Mouse (Mus musculus): ENCODE data around the gene Zbtb39. TPM values are rescaled to one million over a fixed set of nuclear protein-coding genes. Genes with fewer than 3 reads are reported as not detected.
A peak's percentile ranks its signal among the peaks of the same experiment; 100 is the strongest.

Zbtb39 gene
- 5.2 and 5.3 TPM in 2 replicates for polyA plus RNA-seq (2016; fragmentation: Nextera tagmentation; extraction: Ambion mirVana)

DNA sequence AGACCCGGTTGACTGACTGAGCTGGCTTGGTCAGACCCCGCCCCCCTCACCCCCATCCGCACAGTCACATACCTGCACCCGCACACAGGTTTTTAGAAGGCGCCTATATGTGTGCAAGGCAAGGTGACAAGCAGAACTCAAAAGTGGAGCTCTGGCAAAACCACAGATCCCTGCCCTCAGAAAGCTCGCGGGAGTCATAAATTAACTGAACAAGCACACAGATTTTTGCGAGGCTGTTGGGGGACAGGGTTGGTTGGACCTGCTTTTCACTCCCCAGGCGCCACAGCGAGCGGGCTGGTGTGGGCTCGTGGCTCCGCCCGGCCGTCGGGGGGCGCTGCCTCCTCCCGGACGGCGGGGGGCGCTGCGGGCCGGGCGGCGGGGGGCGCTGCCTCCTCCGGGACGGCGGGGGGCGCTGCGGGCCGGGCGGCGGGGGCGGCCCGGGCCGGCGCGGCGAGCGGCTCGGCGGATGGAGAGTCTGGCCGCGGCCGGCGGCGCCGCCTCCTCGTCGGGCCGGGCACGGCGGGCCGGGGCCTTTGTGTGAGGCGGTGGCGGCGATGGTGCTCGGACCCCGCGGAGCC lies at the start of gene Zbtb39:
Gene Zbtb39 (plus strand): TSS at position 456 of the 578 bp plus-strand sequence.
- H3K9me3 ChIP-seq (replicated peaks), result no peaks in the 10 kb centered on the region
- 2% methylated on average over 37 of the region's 61 CpGs for WGBS
- peak within 1 kb of the TSS; percentile 65 for H3K4me2 ChIP-seq (replicated peaks)
- peaks cover 30% of the 10 kb centered on the region for H3K36me3 ChIP-seq
- ATAC-seq (ENCODE audit: low FRiP score), result peak; percentile 82
- H3K9ac ChIP-seq, result peak within 1 kb of the TSS; percentile 90
- H3K4me1 ChIP-seq, result peaks cover 14% of the 10 kb centered on the region
- H3K27me3 ChIP-seq, result no peaks in the 10 kb centered on the region
- peak within 1 kb of the TSS; percentile 87 for H3K4me3 ChIP-seq
- H3K27ac ChIP-seq, result peak within 1 kb of the TSS; percentile 72

DNA sequence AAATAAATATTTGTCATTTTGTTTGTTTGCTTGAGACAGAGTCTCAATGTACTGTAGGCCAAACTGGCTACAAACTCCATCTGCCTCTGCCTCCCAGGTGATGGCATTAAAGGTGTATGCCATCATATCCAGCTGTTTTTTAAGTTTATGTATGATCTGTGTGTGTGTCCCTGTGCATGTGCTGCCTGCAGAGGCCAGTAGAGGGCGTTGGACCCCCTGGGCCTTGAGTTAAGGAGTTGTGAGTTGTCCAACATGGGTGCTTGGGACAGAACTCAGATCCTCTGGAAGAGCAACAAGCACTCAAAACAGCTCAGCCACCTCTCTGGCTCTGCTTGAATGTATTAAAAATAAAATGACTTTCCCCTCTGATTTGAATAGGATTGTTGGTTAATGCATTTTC lies 48.3 kb upstream of the Zbtb39 start:
- Histone ChIP-seq H3K36me3 (peaks cover 30% of the 10 kb centered on the region), H3K4me1 (no peaks in the 10 kb centered on the region), H3K4me3 (no peak overlapping the region), H3K9ac (no peak overlapping the region), H3K4me2 (replicated peaks) (no peak overlapping the region), H3K27ac (no peak overlapping the region), H3K27me3 (no peaks in the 10 kb centered on the region), H3K9me3 (replicated peaks) (no peaks in the 10 kb centered on the region)
- no peak for ATAC-seq (ENCODE audit: low FRiP score)
- WGBS, result 22% methylated on average over 1 of the region's 1 CpGs

DNA sequence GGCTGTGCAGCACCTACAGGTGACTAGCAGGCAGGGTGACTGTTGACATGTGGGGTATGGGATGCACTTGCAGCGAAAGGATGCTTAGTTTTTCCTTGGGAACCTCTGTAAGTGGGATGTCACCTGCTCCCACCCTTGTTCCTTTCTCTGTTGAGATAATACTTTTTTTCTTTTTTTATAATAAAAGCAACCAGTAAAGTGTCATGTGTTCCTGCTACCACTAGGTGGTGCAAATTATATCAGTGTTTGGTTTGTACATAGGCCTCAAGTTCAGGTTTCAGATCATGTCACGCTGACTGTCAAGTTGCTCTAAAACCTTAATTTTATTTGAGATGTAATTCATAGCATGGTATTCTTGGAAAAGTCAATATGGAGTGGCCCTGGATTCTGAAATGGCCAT lies 44.7 kb upstream of the Zbtb39 start:
- WGBS, result 68% methylated on average over 2 of the region's 2 CpGs
- Histone ChIP-seq H3K27ac (no peak overlapping the region), H3K9ac (no peak overlapping the region), H3K4me2 (replicated peaks) (no peak overlapping the region), H3K4me3 (no peak overlapping the region), H3K36me3 (peaks cover 46% of the 10 kb centered on the region), H3K9me3 (replicated peaks) (no peaks in the 10 kb centered on the region), H3K27me3 (no peaks in the 10 kb centered on the region), H3K4me1 (no peaks in the 10 kb centered on the region)
- ATAC-seq (ENCODE audit: low FRiP score), result no peak

DNA sequence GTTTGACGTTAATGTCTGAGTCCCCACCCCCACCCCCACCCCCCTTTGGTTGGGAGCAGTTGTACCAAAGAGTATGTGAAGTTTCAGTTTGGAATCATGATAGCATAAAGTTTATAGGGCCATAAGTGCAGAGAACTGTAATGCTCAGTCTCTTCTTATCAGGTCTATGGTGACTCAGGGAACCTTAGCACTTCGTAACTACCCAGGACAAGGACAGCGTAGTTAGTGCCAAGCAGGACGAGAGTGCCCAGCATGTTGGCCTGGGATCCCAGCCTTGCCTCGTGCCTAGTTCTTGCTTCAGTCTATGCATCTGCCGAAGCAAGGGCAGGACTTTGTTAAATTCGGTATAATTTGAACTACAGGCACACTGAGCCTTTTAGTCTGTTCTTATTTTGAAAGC lies 43.6 kb upstream of the Zbtb39 start:
- H3K9me3 ChIP-seq (replicated peaks), result no peaks in the 10 kb centered on the region
- no peak overlapping the region for H3K4me2 ChIP-seq (replicated peaks)
- no peak overlapping the region for H3K27ac ChIP-seq
- H3K4me1 ChIP-seq, result no peaks in the 10 kb centered on the region
- WGBS, result 95% methylated on average over 7 of the region's 7 CpGs
- no peaks in the 10 kb centered on the region for H3K27me3 ChIP-seq
- no peak overlapping the region for H3K4me3 ChIP-seq
- H3K9ac ChIP-seq, result no peak overlapping the region
- H3K36me3 ChIP-seq, result peaks cover 43% of the 10 kb centered on the region
- no peak for ATAC-seq (ENCODE audit: low FRiP score)

DNA sequence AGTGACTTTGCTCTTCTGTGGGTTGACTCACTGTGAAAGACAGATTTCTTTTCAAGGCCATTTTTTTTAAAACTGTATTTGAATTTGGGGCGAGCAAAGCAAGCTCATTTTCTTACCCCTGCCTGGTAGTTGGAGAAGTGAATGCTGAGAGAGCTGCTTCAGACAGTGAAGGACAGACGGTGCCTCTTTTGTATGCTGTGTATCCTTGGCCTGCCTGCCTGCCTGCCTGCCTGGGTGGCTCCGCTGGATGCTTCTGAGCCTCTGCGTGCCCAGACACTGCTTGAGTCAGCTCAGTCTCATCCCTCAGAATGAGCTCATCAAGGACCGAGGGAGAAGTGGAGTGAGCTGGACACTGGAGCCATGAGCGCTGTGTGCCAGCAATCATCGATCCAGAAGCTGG lies 40.4 kb upstream of the Zbtb39 start:
- Histone ChIP-seq H3K27ac (no peak overlapping the region), H3K4me2 (replicated peaks) (no peak overlapping the region), H3K9ac (no peak overlapping the region), H3K36me3 (peaks cover 28% of the 10 kb centered on the region), H3K4me3 (no peak overlapping the region), H3K4me1 (no peaks in the 10 kb centered on the region), H3K9me3 (replicated peaks) (no peaks in the 10 kb centered on the region), H3K27me3 (no peaks in the 10 kb centered on the region)
- no peak for ATAC-seq (ENCODE audit: low FRiP score)
- WGBS, result 93% methylated on average over 7 of the region's 7 CpGs

DNA sequence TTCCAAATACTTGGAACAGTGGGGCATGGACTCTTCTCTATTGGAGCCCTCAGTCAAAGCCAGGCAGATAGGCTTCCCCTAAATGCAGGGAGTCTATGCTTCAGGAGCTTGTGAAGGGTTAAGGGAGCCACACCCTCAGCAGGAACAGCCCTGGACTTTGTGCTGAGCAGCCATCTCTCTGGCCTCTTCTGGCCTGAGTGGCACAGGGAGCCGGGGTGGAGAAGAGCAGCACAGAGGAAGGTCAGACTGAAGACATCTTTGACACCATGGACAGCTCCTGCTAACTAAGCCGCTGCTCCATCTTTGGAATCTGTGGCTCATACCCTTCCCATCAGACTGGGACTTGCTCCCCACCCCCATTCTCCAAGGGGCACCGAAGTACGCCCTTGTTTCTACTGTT lies 36.0 kb upstream of the Zbtb39 start:
- Histone ChIP-seq H3K27me3 (no peaks in the 10 kb centered on the region), H3K4me1 (no peaks in the 10 kb centered on the region), H3K9ac (no peak overlapping the region), H3K9me3 (replicated peaks) (no peaks in the 10 kb centered on the region), H3K4me2 (replicated peaks) (no peak overlapping the region), H3K27ac (no peak overlapping the region), H3K4me3 (no peak overlapping the region), H3K36me3 (peaks cover 8% of the 10 kb centered on the region; the same call in 1 of the 2 replicates)
- WGBS, result 47% methylated on average over 4 of the region's 4 CpGs
- no peak for ATAC-seq (ENCODE audit: low FRiP score)

DNA sequence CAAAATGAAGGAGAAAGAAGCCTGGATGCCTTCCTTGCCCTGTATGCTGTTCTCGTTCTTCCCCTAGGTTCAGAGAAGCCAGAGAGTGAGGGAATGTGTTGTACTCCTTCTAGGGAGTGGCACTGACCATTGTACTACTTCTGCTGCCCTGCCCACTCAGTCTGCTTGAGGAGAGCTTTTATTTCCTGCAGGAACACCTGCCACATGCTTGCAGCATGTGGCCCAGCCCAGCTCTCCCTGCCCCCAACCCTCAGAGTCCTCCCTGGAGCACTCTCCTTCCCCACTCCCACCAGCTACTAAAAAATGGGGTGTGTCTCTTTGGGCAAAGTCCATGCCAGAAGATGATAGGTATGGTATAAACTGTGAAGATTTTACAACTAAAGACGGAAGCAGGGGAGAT lies 35.0 kb upstream of the Zbtb39 start:
- Histone ChIP-seq H3K4me3 (no peak overlapping the region), H3K9ac (no peak overlapping the region), H3K4me2 (replicated peaks) (no peak overlapping the region)

DNA sequence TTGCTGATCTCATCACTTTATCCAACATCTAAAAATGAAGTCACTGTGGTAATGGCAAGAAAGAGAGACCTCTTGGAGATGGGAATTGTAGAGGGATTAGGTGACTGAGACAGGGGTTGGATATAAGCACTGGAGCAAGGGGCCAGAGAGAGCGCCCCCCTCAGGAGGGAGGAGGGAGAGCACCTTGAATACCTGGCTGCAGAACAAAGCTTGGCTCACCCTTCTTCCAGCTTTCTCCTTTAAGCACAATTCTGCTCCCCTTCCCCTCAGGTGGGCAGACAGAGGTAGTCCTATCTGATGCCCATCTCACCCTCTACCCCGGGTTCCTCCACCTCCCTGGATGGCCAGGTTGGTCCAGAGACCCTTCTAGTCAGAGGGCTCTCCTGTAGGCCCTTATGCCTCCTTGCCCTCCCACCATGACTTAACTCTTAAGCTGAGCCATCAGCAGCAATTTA lies 34.5 kb upstream of the Zbtb39 start, which contains the start of gene Myo1a:
Gene Myo1a (plus strand): TSS at position 405 of the 455 bp plus-strand sequence.
- no peaks in the 10 kb centered on the region for H3K4me1 ChIP-seq
- H3K4me2 ChIP-seq (replicated peaks), result no peak within 1 kb of the TSS
- H3K4me3 ChIP-seq, result no peak within 1 kb of the TSS
- H3K9ac ChIP-seq, result no peak within 1 kb of the TSS
- 68% methylated on average over 2 of the region's 2 CpGs for WGBS
- H3K27ac ChIP-seq, result no peak within 1 kb of the TSS
- ATAC-seq (ENCODE audit: low FRiP score), result no peak
- H3K9me3 ChIP-seq (replicated peaks), result no peaks in the 10 kb centered on the region
- no peaks in the 10 kb centered on the region for H3K36me3 ChIP-seq
- no peaks in the 10 kb centered on the region for H3K27me3 ChIP-seq

More for the DNA sequence above, 35.0 kb upstream of the Zbtb39 start:
- ATAC-seq (ENCODE audit: low FRiP score), result no peak
- no peaks in the 10 kb centered on the region for H3K4me1 ChIP-seq
- 61% methylated on average over 2 of the region's 2 CpGs for WGBS
- H3K27ac ChIP-seq, result no peak overlapping the region
- H3K27me3 ChIP-seq, result no peaks in the 10 kb centered on the region
- no peaks in the 10 kb centered on the region for H3K9me3 ChIP-seq (replicated peaks)
- peaks cover under 1% of the 10 kb centered on the region; the same call in 1 of the 2 replicates for H3K36me3 ChIP-seq

DNA sequence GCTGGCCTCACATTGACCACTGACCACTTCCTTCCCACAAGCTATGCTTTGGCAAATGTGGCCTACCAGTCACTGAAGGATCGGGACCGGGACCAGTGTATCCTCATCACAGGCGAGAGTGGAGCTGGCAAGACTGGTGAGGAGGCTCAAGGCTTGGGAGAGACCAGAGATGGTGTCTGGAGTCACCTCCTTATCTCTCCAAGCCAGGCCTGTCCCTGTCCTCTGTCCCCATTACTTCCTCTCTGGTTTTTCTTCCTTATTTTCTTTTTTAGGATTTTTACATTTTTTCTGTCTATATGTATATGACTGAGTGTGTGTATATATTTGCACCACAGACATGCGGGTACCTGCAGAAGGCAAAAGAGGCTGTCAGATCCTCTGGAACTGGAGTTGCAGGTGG lies 33.6 kb upstream of the Zbtb39 start:
- H3K4me2 ChIP-seq (replicated peaks), result no peak overlapping the region
- H3K9me3 ChIP-seq (replicated peaks), result no peaks in the 10 kb centered on the region
- no peaks in the 10 kb centered on the region for H3K36me3 ChIP-seq
- H3K4me3 ChIP-seq, result no peak overlapping the region
- H3K27me3 ChIP-seq, result no peaks in the 10 kb centered on the region
- H3K9ac ChIP-seq, result no peak overlapping the region
- no peak overlapping the region for H3K27ac ChIP-seq
- H3K4me1 ChIP-seq, result no peaks in the 10 kb centered on the region
- 94% methylated on average over 4 of the region's 4 CpGs for WGBS
- no peak for ATAC-seq (ENCODE audit: low FRiP score)

DNA sequence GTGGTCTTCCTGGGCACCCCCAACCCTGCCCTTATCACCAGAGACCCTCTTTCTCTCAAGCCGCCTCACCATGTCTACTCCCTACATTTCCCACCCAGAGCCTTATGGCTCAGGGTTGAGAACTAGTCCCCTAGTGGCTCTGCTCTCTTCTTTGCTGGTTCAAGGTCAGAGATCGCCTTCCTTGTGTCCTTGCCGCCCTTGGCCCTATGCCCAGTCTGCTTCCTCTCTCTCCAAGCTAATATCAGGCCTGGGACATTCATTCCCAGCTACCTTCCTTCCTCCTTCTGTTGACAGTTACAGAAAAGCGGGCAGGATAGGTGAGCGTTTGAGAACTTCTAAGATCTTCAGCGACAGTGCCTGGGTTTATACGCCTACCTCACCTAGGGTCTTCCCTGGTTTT lies 31.6 kb upstream of the Zbtb39 start:
- 89% methylated on average over 7 of the region's 7 CpGs for WGBS
- no peaks in the 10 kb centered on the region for H3K9me3 ChIP-seq (replicated peaks)
- no peak overlapping the region for H3K9ac ChIP-seq
- H3K4me3 ChIP-seq, result no peak overlapping the region
- no peaks in the 10 kb centered on the region for H3K36me3 ChIP-seq
- H3K27me3 ChIP-seq, result no peaks in the 10 kb centered on the region
- no peak overlapping the region for H3K27ac ChIP-seq
- no peak overlapping the region for H3K4me2 ChIP-seq (replicated peaks)
- H3K4me1 ChIP-seq, result no peaks in the 10 kb centered on the region
- no peak for ATAC-seq (ENCODE audit: low FRiP score)

DNA sequence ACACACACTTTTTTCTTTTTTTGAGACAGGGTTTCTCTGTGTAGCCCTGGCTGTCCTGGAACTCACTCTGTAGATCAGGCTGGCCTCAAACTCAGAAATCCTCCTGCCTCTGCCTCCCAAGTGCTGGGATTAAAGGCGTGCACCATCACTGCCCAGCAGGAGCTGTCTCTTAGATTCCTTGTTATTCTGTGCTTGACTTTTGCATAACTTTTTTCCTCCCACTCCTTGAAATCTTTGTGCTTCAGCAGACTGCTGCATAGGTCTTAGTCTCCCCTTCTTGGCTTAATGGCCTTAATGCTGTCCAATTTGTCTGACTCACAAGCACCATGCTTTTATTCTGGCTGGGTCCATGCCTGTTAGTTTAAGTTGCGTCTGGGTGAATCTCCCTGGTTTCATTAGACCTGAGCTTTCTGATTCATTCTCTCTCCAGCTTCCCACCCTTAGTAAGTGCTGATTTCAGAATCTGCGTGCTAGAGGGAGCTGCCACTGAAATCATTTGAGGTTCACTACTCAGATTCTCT lies 30.4 kb upstream of the Zbtb39 start:
- H3K4me2 ChIP-seq (replicated peaks), result no peak overlapping the region
- no peak for ATAC-seq (ENCODE audit: low FRiP score)
- H3K4me3 ChIP-seq, result no peak overlapping the region
- 78% methylated on average over 3 of the region's 3 CpGs for WGBS
- no peaks in the 10 kb centered on the region for H3K36me3 ChIP-seq
- H3K27me3 ChIP-seq, result no peaks in the 10 kb centered on the region
- no peak overlapping the region for H3K9ac ChIP-seq
- H3K27ac ChIP-seq, result no peak overlapping the region
- H3K4me1 ChIP-seq, result no peaks in the 10 kb centered on the region
- H3K9me3 ChIP-seq (replicated peaks), result no peaks in the 10 kb centered on the region

DNA sequence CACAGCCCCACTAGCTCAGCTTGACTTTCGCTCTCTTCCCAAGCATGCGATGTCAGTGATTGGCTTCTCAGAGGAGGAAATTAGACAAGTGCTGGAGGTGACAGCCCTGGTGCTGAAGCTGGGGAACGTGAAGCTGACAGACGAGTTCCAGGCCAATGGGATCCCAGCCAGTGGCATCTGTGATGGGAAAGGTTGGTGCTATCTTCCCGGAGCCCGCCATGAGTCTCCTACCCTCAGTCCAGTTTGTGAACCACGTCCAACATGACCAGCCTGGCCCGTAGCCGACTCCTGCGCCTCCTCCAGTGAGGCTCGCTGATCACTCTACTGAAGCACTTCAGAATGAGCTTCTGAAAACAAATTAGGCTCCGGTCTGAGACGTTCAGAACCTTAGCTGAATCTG lies 29.0 kb upstream of the Zbtb39 start:
- no peaks in the 10 kb centered on the region for H3K9me3 ChIP-seq (replicated peaks)
- no peak overlapping the region for H3K27ac ChIP-seq
- H3K27me3 ChIP-seq, result no peaks in the 10 kb centered on the region
- H3K36me3 ChIP-seq, result no peaks in the 10 kb centered on the region
- WGBS, result 87% methylated on average over 13 of the region's 13 CpGs
- no peak overlapping the region for H3K4me2 ChIP-seq (replicated peaks)
- H3K4me1 ChIP-seq, result no peaks in the 10 kb centered on the region
- no peak overlapping the region for H3K4me3 ChIP-seq
- ATAC-seq (ENCODE audit: low FRiP score), result no peak
- H3K9ac ChIP-seq, result no peak overlapping the region

DNA sequence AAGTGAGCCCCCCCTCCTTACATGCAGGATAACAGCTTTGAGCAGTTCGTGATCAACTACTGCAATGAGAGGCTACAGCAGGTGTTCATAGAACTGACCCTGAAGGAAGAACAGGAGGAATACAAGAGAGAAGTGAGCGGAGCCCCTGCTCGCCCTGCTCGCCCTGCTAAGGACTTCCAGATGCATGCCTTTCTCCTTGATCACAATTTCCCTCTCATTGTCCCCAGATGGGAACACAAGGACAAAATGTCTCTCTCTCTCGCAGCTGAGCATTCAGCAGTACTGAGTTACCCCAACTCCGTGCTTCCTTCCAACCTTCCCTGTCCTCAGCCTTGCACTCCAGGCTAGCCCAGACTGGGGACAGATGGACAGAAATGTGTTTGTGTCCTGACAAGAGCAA lies 26.6 kb upstream of the Zbtb39 start:
- Histone ChIP-seq H3K36me3 (no peaks in the 10 kb centered on the region), H3K9ac (no peak overlapping the region), H3K27me3 (no peaks in the 10 kb centered on the region), H3K9me3 (replicated peaks) (no peaks in the 10 kb centered on the region), H3K4me2 (replicated peaks) (no peak overlapping the region), H3K27ac (no peak overlapping the region), H3K4me1 (no peaks in the 10 kb centered on the region), H3K4me3 (no peak overlapping the region)
- 65% methylated on average over 6 of the region's 6 CpGs for WGBS
- ATAC-seq (ENCODE audit: low FRiP score), result no peak
